Mouse (Mus musculus) megakaryocyte-erythroid progenitor cell, adult 5-6 weeks (primary cell): ENCODE results near the gene Nrxn2. TPM values are rescaled to one million over a fixed set of nuclear protein-coding genes. Genes with fewer than 3 reads are reported as not detected.

Source experiments
- ATAC-seq: replicated peaks from 2 replicates; pipeline ENCODE4 v1.8.0; 2016; ENCODE audit warnings: mild to moderate bottlenecking, inconsistent platforms; ENCODE audit not compliant: severe bottlenecking, poor library complexity, low FRiP score, low TSS enrichment
- total RNA-seq, 2 experiments: library from RNA; stranded (forward) in 1 of 2; stranded (reverse) in 1 of 2; fragments of 200-1000, 215-1000 nt in 1 of 2; fragments of >200 nt in 1 of 2; fragmentation: Nextera tagmentation in 1 of 2; gene quantifications; 2 replicates each; pipeline ENCODE4 v1.2.3; 2014 to 2017

Gene Nrxn2
- total RNA-seq, 2 experiments from 2014 or later = not detected

DNA sequence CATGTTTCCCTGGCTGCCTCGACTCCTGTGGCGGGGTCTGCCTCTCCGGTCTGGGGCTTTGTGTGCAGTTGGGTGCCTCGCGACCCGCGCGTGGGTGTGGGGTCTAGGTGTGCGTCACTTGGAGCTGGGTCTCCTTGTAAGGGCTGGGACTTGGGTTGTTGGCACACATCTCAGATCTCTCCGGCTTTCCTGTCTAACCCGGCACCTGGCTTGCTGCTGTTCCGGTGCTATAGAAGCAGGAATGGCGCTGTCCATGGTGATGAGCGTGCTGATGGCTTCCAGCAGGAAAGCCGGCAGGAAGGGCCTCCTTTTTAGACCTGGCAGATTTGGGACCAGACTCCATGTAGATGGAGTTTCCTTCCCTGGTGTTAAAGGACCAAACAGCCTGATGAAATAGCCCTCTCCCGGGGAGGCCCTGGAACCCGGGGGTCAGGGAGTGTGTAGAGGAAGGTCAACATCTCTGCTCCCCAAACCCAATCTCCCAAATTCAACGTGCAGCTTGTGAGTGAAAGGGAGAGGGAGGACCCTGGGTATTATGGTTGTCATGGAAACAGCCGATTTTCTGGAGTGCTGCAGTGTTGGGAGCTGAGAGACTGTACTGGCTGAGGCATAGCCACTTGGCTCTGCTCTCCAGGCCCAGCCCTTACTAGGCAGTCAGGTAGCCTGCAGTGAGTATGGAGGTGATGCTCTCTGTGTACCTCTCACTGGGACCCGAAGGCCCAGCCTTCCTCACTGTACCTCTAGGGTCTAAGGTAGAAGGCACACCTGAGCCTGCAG lies 84.2 kb downstream of the Nrxn2 start:
- ATAC-seq = 0 out of 2 replicates have a peak, but pooled peaks have one; percentile 36

GRCm38 (mm10) chr19:6503926-6504655 lies 85.6 kb downstream of the Nrxn2 start:
- no peak for ATAC-seq

DNA sequence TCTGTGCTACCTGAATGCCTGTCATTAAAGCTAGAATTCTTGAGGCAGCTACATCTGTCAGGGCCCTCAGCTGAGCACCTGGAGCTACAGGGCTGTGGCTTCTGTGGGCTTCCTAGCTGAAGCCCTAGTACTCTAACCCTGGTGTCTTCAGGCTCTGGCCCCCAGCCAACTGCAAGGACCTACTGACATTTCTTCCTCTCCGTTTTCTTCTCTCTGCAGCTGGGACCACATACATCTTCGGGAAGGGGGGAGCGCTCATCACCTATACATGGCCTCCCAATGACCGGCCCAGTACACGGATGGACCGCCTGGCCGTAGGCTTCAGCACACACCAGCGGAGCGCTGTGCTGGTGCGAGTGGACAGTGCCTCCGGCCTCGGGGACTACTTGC lies 86.1 kb downstream of the Nrxn2 start:
- no peak for ATAC-seq

- ATAC-seq = no peak
These were observed 88.9 kb downstream of the Nrxn2 start for GRCm38 (mm10) chr19:6507393-6507792.

- ATAC-seq = no peak
These were observed 91.3 kb downstream of the Nrxn2 start for GRCm38 (mm10) chr19:6509881-6510280.

DNA sequence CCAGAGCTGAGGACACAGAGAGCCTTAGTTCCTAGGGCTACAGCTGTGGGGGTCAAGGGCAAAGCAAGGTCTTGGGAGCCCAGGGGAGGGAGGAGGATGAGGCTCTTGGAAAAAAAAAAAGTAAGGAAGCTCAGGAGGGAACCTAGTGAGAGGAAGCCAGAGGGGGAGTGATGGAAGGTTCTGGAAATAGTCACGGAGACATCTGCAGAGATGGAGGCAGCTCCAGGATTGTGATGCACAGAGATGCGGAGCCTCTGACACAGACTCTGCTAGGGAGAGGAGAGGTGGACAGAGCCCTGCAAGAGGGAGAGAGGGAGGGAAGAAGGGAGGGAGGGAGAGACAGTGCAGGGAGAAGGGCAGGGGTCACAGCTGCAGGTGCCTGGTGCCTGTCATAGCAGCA lies 92.0 kb downstream of the Nrxn2 start:
- ATAC-seq = no peak

- no peak for ATAC-seq
These were observed 95.0 kb downstream of the Nrxn2 start for GRCm38 (mm10) chr19:6513389-6514139.

- ATAC-seq = no peak
These were observed 96.4 kb downstream of the Nrxn2 start for GRCm38 (mm10) chr19:6514940-6515339.

DNA sequence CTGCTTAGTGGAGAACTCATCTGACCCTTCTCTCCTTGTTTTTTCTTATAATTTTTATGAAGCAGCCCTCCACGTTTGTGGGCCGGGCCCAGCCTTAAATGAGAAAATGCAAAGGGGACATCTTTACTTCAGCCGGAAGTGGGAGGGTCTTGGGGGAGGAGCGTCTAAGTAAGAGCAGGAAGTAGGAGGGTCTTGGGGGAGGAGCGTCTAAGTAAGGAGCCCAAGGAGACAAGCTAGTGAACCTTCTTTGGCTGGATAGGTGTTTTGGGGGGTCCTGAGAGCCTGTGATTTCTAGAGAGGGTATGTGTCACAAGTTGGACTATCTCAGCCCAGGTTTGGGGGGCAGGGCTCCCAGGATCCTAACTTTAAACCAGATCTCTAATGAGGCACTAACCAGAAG lies 96.9 kb downstream of the Nrxn2 start:
- no peak for ATAC-seq

DNA sequence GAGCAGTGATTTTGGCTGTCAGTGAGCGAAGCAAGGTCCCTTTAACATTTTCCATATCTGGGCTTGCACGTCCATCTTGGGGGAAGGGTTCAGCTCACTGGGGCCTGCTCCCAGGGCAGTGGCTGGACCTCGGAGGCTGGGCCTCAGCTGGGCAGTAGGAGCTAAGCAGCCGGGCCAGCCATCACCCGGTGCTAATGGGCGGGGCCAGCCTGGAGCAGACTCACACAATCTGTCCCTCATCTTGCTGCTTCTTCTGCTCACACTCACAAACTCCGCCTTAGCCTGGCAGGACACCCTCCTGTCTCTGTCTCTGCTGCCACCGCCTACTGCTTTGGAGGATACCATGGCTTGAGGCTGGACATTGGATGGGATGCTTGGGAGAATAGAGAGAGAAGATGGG lies 97.6 kb downstream of the Nrxn2 start:
- ATAC-seq = no peak

GRCm38 (mm10) chr19:6518601-6519000 lies 100.1 kb downstream of the Nrxn2 start:
- ATAC-seq = no peak

DNA sequence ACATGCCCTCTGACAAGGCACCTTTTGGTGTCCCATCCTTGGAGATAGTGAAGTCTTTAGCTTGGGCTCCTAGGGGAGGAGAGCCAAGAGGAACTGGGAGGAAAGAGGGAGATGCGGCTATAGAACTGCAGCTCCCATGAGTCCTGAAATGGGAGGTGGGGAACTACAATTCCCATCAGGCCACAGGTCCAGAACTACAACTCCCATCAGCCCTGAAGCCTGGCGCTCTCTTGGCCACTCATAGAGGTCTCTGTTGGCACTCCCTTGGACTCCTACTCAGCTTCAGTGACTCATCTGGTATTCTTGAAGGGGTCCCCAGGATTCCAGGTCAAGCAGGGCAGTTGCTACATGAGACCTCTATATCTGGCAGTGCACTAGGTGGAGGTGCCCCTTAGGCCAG lies 101.0 kb downstream of the Nrxn2 start:
- no peak for ATAC-seq

DNA sequence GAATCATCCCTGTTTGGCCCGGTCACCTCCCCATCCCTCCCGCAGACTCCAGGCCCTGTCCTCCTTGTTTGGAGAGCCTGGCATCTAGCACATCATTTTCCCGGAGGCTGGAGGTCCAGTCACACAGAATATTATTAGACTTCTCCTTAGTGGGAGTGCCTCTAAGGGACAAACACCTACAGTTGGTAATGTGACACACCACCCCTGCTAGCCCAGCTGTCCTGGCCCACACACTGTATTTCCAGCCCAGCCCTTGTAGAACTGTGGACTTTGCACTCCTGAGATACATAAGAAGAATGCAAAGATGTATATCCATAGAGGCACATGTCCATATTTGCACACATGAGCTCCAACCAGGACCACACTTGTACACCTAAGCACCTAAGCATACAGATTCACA lies 103.1 kb downstream of the Nrxn2 start:
- ATAC-seq = no peak

DNA sequence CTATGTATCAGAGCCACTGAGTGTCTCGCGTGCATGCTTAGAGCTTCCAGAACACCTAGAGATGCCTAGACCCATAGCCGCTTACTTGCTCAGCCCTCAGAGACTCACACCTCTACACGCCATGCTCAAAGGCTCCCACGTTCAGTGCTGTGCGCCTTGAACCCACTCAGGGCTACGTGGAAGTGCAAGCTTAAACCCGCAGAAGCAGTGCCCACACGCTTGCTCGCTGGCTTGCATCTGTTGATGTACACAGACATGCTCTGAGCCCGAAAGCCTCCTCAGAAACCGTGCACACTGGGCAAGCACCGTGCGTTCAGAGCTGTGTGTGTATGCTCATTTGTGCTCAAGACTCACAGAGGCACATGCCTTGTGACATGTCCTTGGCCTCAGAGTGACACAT lies 103.8 kb downstream of the Nrxn2 start:
- ATAC-seq = no peak

DNA sequence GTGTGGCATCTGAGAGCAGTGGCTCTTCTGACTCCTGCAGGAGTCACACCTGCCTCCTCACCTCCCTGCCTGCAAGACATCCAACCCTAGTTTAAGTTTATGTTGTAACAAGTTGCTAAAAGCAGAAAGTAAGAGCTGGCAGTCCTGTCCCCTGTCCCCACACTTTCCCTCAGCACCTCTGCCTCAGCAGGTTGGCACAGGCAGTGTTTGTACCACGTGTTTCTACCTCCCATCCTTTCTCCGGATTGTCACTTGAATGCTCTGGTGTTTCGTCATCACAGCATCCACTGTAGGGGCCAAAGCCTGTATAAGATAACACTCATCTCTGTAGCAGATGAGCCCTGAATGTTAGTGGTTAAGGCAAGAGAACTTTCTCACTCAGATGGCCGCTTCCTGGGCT lies 106.5 kb downstream of the Nrxn2 start:
- ATAC-seq = no peak

- no peak for ATAC-seq
These were observed 107.5 kb downstream of the Nrxn2 start for GRCm38 (mm10) chr19:6526010-6526409.

GRCm38 (mm10) chr19:6527439-6527838 lies 108.9 kb downstream of the Nrxn2 start:
- no peak for ATAC-seq

DNA sequence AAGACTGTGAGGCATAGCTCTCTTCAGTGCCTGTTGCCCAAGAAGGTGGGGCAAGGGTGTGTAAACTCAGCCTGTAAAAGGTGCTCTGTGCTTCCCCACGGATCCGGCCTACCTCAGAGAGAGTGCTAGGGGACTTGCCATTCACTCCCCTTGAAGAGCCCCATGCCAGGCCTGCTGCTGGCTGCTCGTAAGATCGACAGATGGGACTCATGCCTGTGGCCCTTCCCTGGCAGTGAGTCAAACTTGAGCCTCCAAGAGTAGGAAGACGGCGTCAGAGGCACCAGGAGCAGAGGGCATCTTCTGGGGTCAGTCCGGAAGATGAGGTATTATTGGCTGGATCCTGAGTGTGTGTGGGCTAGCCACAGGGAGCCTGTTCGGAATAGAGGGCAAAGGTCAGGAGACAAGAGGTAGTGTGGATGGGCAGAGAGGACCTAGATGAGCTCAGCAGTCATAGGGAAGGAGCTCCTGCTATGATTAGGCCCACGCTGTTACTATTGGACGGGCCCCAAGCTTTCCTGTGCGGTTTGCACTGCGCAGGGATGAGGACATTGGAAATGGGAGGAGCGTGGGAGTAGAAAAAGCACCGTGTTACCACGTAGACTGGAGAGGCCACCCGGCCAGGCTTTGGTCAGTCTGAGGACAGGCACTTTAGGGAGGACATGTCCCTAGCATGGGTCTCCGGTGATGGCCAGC lies 109.5 kb downstream of the Nrxn2 start:
- no peak for ATAC-seq

DNA sequence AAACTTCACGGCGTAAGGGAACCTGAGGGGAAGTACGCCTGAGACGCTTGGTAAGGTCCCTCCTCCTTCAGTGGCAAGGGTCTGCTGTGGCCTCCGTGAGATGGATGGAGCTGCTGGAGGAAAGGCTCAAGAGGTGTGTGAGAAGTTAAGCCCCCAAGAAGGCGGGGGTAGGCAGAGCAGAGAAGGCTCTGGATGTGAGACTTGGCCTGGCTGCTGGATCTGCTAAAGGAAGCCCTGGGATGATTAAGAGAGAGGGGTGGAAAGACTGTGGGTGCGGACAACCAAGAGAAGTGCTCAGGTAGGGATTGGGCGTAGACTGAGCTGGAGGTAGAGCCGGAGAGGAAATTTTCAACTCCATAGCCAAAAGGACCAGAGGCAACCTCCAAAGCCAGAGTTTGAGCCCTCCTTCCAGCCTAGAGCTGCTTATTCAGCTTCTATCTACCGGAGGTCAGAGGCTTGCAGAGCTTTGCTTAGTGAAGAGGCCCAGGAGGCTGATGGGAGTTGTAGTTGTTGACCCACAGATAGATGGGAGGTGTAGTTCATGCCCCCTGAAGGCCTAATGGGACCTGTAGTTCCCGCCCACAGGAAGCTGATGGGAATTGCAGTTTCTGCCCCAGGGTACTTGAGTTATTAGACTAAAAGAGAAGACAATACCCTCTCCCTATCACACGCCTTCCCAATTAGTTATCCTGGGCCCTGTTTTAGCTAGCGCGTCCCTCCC lies 110.9 kb downstream of the Nrxn2 start:
- no peak for ATAC-seq
